Mouse (Mus musculus): ENCODE measurements at regions not wholly inside any gene's neighbourhood (a gene's known extent, or its start where the extent isn't known, plus 50 kb on each side); places are given as distances from the start of the nearest gene placed in this dataset.

GRCm38 (mm10) chr4:37566226-37566625, 614.7 kb upstream of the Lingo2 start:
- no peak for DNase-seq (ENCODE audit: low read depth, low spot score)

GRCm38 (mm10) chr4:37560209-37560608, 608.7 kb upstream of the Lingo2 start:
- DNase-seq (ENCODE audit: low read depth, low spot score), result peak; percentile 73

DNA sequence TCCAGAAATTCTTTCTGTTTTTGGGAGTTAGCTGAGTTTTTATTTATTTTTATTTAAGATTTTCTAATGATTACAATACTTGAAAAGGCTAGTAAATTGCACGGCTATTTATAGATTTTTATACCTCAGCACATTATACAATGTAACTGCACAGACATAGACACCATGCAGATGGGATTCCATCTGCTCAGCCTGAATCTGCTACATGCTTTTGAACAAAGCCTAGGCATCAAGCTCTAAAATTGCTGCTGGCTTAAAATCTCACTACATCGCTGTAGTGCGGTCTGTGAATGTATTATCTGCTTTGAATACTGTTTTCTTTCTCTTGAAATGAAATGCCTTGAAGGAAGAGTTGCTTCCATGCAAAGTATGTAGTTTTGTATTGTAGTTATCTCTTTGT, 594.5 kb upstream of the Lingo2 start:
- no peak for DNase-seq (ENCODE audit: low read depth, low spot score)

DNA sequence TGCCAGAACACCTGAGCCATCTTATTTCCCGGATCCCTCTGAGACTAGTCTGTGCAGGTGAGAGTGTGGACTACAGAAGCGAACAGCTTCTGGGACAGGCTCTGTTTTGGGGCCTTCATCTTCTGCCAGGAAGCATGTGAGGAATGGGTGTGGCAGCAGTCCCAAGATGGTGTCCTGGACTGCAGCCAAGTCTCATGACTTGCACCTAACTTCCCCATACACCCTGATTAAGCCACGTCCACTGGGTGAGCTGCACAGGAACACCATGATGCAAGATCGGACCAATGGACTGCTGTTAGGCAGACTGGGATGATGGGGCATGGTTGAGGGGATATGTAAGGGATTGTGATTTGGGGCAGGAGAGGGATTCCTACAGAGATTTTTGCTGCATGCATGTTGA, 556.2 kb upstream of the Lingo2 start:
- no peak for DNase-seq (ENCODE audit: low read depth, low spot score)

All from ES-CJ7 (cell line).